Mouse (Mus musculus): ENCODE data around the gene Ppid.
"Not testable (repeated sequence)": the region's sequence is repeated elsewhere in the genome, so short reads cannot be mapped to it uniquely, and the experiment has no call there.

Gene Ppid

DNA sequence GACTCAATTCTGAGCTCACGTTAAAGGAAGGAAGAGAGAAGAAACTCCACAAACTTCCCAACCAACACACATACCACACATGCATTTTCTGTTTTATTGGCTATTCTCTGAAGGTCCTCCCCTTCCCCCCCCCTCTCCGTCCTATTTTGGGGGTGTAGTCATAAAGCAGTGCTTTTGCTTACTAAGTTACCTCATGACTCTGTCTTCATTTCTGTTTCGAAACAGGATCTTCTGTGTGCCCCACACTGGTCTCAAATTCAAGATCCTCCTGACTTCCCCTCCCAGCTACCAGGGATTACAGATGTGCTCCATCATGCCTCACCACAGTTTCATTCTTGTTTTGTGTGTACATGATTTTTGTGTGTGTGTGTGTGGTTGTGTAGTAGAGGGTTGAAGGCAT is 18.7 kb upstream of the Ppid start:
- no peak for DNase-seq (ENCODE audit: low read depth)

DNA sequence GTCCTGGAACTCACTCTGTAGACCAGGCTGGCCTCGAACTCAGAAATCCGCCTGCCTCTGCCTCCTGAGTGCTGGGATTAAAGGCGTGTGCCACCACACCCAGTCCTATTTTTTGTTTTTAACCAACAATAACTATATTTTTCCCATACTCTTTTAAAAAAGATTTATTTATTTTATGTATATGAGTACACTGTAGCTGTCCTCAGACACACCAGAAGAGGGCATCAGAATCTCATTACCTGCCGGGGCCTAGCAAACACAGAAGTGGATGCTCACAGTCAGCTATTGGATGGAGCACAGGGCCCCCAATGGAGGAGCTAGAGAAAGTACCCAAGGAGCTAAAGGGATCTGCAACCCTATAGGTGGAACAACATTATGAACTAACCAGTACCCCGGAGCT is 17.8 kb upstream of the Ppid start:
- not testable (repeated sequence) for DNase-seq (ENCODE audit: low read depth)

DNA sequence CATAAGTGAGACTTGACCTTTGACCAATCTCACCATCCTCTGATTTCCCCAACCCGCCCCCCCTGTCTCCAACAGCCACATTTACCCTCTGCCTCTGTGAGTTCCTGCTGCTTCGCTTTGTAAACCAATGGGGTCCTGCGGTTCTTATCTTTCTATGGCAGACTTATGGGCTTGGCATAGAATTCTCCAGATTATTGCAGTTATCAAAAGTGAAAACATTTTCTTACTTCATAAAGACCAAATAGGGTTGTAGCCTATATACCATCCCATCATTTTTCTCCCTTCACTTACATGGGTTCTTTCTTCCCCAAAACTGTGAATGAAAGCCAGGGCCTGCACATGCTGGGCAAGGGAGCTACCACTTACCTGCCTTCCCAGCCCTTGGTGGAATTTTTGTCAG is 16.8 kb upstream of the Ppid start:
- peak; percentile 80 for DNase-seq (ENCODE audit: low read depth)

DNA sequence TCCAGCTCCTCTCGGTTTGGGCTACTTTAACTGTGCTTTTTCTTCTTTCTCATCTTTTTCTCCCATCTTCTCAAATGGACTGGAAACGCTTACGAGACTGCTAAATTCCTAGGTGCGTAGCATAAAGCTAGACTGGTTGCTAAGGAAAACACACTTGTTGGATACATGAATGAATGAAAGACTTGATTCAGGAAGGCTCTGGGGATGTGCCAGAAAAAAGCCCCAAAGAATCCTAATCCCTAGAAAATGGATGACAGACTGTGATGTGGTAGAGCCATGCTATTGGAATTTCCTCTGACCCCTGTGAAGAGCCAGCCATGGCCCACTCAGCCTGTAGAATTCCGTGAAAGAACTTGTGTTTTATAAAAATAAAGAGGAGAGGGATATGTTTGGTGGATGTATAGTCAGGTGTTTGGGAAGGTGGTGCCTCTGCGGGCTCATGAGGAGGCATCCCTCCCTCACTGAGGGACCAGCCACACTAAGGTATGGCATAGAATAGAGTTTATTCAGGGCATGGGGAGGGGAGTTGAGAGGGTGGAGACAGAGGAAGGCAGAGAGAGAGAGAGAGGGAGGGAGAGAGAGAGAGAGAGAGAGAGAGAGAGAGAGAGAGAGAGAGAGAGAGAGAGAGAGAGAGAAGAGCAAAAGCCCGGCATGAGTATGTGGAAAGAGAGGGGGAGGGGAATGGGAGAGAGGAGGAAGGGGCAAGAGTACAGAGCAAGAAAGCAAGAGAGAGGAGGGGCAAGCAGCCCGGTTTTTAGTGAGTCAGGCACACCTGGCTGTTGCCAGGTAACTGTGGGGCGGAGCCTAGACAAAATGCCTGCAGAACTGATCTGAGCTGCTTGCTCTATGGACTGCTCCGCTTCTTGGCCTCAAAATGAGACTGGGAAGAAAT is 15.3 kb upstream of the Ppid start:
- no peak for DNase-seq (ENCODE audit: low read depth)

DNA sequence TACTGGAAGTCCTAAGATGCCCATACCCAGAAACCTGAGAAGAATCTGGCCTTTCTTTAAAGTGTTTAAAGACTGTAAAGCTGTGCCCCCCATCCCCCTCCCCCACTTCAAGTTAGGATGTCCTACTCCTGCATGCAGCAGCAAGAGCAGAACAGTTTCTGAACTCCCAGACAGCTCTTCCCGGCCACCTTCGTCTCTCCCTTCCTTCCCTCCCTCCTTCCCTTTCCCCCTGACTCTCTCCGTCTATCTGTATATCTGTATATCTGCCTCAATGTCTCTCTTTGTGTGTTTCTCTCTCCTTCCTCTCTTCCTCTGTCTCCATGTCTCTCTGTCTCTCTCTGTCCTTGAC is 14.7 kb upstream of the Ppid start:
- DNase-seq (ENCODE audit: low read depth): no peak

DNA sequence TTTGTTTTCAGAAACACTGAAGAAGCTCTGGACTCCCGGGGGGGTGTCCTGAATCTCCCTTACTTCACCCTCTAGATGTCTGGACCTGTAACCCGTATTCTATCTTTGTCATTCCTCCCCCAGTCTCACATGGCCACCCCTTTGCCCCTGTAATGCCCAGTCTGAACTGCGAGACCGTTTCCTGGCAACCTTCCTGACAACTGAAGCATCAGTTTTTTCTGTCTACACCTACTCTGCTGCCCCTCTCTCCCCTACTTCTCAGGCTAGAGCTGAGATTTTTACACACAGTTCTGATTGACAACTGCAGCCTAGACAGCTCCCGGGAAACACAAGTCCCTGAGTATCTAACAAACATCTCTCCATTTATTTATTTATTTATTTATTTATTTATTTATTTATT is 14.3 kb upstream of the Ppid start:
- no peak for DNase-seq (ENCODE audit: low read depth)

DNA sequence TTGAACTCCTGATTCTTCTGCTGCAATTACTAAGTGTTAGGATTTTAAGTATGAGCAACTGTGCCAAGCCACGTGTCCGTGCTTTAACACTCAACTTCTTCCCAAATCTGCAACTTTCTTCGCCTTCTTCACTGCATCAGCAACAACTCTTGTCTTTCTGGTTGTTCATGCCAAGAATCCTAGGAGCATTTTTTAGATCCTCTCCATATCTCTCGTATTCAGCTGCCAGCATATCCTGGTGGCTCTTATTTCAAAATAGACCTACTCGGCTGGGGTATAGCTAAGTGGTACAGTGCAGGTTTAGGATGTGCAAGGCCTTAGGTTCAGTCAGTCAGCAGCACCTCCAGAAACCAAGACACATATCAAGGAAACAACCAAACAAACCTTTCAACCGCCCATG is 13.5 kb upstream of the Ppid start:
- no peak for DNase-seq (ENCODE audit: low read depth)

DNA sequence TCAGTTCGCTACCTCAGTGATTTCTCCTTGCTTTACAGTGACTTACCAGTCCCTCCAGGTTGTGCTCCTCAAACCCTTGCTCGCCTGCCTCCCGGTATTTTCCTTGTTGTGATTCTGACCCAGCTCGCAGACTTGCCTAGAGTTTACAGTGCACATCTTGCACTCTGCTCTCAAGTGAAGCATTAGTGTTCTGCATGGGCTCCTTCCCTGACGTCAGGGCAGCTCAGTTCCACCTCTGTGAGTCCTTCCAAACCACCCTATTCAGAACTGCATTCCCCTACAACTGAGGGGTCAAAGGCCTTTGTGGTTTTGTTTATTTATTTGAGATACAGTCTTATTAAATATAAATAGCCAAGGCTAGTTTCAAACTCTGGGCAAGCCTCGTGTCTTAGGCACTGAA is 13.0 kb upstream of the Ppid start:
- no peak for DNase-seq (ENCODE audit: low read depth)

DNA sequence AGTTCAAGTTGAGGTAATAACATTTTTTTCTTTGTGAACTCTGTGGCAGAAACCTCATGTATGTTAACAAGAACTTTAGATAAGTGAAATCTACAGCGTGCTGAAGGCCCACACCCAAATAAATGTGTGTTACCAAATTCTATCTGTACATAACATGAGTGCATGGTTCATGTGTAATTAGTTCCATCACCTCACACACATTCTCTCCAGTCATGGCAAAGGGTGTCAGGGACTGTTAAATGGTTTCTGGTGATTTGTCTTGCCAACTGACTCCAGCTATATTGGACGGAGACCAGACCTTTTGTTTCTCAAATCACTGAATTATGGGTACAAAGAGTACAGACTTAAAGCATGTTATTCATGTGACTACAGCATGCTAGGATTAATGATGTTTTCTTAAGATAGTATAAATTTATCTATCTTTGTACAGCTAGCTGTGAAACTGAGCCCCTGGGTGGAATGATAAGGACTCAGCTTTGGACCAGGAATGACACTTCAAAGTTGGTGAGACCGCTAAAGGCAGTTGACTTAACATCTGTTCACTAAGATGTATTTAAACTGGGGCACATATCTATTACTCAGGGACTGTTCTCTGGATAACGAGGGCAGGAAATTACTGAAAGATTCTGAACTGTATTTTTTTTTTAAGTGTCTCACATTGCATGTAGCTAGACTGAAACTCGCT is 11.1 kb upstream of the Ppid start:
- DNase-seq (ENCODE audit: low read depth): peak; percentile 72

DNA sequence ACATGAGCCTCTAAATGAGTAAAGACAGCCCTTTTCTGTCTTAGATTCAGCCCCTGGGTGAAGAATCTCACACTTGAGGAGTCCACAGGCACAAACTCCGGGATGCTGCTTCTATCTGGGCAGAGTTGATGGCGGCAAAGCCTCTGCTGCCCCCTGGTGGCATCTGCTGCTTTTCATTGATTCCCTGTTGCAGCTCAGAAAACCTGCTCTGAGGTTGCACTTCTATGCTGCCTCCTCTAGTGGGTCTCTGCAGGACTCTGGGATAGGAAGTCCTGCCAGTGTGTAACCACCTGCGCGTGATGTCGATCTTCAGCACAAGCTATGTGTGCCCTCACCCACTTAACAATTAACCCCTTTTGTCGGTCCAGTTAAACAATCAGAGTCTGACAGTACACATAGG is 4.3 kb upstream of the Ppid start:
- DNase-seq (ENCODE audit: low read depth): peak; percentile 88

DNA sequence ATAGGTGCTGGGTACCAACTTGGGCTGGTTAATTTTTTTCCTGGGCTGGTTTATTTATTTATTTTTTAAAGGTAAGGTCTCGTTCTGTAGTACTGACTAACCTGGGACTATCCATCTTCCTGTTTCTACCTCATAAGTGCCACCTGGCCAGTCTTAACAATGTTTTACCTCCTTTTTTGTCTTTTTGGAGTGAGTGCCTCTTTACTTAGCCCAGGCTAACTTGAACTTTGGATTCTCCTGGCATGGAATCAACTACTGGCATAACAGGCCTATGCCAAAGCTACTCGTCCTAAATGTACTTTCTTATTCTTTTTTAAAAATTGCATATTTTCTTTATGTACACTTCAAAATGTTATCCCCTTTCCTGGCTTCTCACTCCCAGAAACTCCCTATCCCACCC is 1.5 kb upstream of the Ppid start:
- DNase-seq (ENCODE audit: low read depth): no peak

DNA sequence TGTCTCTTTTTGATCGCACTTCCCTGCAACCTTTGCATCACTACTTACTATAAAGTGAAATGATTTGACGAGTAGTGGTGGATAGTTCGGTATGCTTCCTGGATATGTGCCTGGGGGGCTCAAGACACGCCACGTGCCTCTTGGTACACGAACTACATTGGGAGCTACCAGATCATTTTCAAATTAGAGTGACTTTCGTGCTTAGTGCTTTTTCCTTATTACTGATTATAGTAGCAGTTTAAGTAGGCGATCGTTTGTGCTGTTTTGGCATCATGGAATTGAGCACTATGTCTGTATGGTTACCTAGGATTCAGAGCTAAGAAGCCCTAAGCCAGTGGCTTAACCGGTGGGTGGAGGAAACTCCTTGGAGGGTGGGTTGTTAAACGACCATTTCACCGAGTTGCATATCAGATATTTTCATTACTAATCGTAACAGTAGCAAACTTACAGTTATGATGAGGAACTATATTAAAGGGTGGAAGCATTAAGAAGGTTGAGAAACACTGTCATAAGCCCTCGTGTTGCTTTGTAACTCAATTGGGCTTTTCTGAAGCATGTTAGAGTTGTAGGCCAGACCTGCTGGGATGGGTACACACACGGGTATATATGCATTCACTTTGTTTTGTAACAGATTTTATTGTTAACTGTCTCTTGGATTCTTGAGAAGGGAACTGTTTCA is 790 bp downstream of the Ppid start:
- DNase-seq (ENCODE audit: low read depth): no peak

DNA sequence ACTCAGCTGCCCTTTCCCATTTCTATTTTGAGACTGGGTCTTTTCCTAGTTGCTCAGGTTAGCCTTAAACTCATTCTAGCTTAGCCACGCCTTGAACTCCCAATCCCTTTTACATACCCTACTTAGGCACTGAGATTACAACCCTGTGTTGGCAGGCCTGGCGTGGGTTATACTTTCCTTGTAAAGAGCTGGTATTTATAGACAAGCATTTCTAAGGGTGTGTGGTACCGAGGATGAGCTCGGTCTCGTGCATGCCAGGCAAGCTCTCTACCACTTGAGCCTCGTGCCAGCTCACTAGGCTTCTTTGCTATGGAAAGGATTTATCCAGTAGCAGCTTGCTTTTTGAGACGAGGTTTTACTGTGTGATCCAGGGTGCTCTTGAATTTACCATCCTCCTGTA is 4.3 kb downstream of the Ppid start:
- no peak for DNase-seq (ENCODE audit: low read depth)

DNA sequence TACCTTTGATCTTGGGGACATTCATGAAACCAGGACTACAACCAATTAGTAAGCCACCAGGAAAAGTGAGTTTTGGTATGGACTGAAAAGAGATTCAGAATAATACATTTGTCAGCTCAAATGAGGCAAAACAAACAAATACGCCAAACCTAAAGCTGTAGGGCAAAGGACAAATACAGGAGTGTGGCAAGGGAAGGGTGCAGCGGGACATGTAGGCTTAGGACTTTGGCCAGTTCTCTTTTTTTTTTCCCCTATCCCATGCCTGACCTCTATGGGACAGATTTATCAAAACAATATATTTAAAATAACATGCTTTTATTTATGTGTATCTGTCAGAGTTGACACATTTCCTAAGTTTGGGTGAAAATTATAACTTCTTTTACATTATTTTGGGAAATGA is 18.7 kb downstream of the Ppid start:
- DNase-seq (ENCODE audit: low read depth): no peak

DNA sequence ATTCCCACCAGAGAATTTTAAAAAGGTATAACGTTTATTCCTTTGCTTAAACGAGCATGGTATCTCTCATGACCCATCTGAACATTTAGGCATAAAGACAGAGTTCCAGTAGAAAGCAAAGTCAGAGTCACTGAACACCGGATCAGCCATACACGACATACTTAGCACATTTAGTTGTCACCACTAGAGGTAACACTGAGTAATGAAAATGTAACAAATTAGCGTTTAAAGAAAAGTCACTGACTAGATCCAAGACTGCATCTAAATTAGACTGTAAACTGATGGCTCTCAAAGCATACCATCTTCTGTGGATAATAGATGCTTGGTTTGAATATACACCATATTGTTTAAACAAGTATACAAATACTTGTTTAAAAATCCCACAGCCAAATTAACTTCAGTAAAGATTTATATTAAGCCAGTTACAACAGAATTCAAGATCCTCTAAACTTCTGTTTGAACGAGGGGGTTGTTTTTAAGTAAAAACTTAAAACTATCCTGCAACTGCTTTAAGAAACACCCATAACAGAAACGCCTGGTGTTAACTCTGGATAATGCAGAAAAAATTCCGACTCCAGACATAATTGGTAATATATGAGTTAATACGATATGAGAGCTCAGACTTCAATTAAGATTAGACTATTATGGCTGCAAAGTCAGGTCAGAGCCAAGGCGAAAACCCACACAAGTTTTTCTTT is 36.5 kb downstream of the Ppid start:
- DNase-seq (ENCODE audit: low read depth): peak; percentile 39

DNA sequence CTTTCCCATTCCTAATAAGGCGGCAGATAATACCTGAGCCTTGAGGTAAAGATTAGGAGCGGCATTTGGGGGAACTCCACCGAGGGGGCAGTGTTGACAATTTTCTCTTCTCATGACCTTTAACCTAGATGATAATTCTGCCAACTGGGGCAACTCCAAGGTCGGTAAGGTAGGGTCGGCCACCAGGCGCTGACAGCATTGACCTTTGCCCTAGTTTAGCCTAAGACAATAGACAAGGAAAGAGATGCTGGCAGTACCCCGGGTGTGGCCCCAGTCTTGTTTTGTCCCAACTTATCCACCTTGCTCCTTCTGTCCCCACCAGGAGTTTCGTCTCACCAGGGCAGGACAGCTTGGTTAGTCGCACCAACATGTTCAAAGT is 37.0 kb downstream of the Ppid start:
- peak; percentile 47 for DNase-seq (ENCODE audit: low read depth)

DNA sequence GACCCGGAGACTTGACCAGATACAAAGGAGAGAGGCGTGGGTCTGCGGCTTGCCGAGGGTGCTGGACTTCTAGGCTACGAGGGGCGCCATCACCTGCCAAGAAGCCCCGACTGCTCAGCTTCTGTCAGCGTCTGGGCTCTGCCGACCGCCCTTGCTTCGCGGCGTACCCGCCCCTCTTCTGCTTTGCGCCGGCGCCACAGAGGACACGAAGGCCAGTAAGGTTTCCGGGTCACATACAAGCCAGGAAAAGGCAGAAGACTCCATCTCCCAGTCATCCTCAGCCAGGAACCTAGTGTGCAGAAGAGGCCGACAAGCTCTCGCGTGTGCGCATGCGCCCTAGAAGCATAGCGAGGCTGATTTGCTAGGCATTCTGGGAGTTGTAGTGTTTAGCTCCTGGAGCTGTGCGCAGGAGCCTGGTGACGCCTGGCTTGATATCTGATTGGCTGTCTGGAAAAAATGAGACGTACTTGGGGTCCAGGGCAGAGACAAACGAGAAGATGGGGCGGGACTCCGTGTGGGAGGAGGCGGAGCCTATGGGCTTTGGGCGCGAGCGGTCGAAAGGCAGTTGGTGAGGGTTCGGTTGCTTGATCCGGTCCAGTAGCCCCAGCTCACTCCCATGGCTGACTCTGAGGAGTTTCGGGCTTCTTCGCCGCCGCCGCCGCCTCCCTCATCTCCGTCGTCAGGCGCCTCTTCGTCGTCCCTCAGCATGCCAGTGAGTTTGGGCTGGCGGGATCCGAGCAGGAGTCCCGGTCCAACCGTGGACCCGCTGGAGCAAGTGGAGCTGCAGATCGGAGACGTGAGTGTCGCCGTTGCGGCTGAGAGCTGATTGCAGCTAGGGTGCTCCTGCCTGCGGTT is 37.6 kb downstream of the Ppid start, which contains the start of gene 4930579G24Rik:
4930579G24Rik (plus strand) TSS at position 519 of the 855 bp plus-strand sequence.
- peak; percentile 98 for DNase-seq (ENCODE audit: low read depth)

DNA sequence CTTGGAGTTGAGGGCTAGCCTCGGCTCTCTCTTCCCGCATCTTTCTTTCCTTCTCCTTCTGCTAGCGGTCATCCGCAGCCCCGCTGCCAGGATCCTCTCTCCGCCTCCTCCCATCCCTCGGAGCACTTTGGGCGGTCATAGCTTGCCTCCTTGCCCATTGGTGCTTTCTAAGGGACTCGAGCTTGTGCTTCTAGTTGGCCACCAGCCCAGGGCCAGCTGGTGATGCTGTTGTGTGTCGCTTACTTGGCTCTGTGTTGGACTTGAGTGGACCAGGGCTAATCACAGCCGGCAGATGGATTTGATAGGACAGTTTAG is 38.2 kb downstream of the Ppid start, which contains the start of gene Etfdh:
Etfdh (minus strand) TSS at position 85 of the 315 bp plus-strand sequence.
- DNase-seq (ENCODE audit: low read depth): peak; percentile 48

DNA sequence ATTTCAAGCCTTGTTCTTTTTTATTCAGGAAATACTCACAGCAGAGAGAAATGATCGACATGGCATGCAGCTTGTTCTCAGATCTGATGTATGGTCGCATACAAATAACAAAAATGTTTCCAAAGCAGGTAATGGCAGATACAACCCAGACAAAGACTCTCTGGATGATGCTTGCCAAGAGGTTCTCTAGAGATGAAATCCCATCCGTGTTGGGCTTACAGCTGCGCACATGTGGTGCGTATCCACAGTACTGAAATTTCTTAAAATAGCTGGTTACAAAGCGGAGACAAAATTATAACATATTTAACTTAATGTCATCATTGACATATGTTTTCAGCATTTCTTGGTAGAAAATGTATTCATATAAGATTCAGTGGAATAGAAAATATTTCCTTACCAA is 61.0 kb downstream of the Ppid start:
- DNase-seq (ENCODE audit: low read depth): no peak
